Mouse (Mus musculus): ENCODE results near the gene Mup18. TPM values are rescaled to one million over a fixed set of nuclear protein-coding genes. Genes with fewer than 3 reads are reported as not detected.

Mup18 gene
- not detected in 2 replicates for polyA plus RNA-seq (2012)

DNA sequence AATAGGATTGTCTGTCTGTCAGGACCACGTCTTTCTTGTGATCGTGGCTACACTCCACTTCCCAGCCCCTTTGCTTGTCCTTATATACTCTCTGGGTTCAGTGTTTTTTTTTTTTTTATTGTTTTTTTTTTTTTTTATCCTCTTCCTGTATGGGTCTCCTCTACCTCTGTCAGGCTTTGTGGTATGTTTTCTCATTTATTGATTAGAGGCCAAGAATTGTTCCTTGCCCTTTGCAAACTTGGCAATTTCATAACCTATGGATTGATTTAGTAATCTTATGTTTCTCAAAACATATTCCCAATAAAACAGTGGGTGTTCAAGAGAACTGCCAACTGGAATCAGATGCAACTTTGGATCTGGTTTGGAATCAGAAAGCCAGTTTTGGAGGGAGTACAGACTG lies at the start of gene Mup18:
Gene Mup18 (minus strand): TSS at position 101 of the 400 bp plus-strand sequence.

Other genes starting within 250 kb of the Mup18 start
- gene Mup15, start 234.4 kb downstream of the Mup18 start, polyA plus RNA-seq (2012): not detected in 2 replicates
- gene Mup16, start 154.6 kb downstream of the Mup18 start, polyA plus RNA-seq (2012): not detected in 2 replicates
- gene Mup17, start 78.3 kb downstream of the Mup18 start, polyA plus RNA-seq (2012): not detected in 2 replicates
- gene Mup19, start 108.1 kb upstream of the Mup18 start, polyA plus RNA-seq (2012): not detected in 2 replicates
- not detected in 2 replicates for gene Mup5, start 161.1 kb upstream of the Mup18 start, polyA plus RNA-seq (2012)